Mouse (Mus musculus) kidney, embryonic 16.5 days (tissue): ENCODE measurements at regions not wholly inside any gene's neighbourhood (a gene's known extent, or its start where the extent isn't known, plus 50 kb on each side); places are given as distances from the start of the nearest gene placed in this dataset.

Experiments
- ATAC-seq: fragments of 200-750 bp; cut with Nextera tagmentation; 2 replicates; pipeline ENCODE4 v1.8.0; 2017; ENCODE audit warnings: moderate TSS enrichment; ENCODE audit not compliant: low FRiP score, low TSS enrichment
- H3K27ac ChIP-seq: fragments of 300-500 bp; sonication (generic); 2 replicates; pipeline ENCODE4 v1.5.1; 2014; ENCODE audit warnings: low read length
- H3K27me3 ChIP-seq: fragments of 300-500 bp; sonication (generic); 2 replicates; pipeline ENCODE4 v1.6.1; 2014; ENCODE audit warnings: low read length, control low read depth, mixed read lengths; ENCODE audit not compliant: insufficient read depth
- H3K36me3 ChIP-seq: fragments of 300-500 bp; sonication (generic); 2 replicates; pipeline ENCODE4 v1.6.1; 2014; ENCODE audit warnings: low read length, control low read depth, mixed read lengths; ENCODE audit not compliant: insufficient read depth
- H3K4me1 ChIP-seq: fragments of 300-500 bp; sonication (generic); 2 replicates; pipeline ENCODE4 v1.6.1; 2014; ENCODE audit warnings: low read length, control low read depth, mixed read lengths; ENCODE audit not compliant: insufficient read depth
- H3K4me2 ChIP-seq: fragments of 300-500 bp; sonication (generic); replicated peaks from 2 replicates; pipeline ENCODE4 v1.6.1; 2014; ENCODE audit warnings: low read depth, low read length
- H3K4me3 ChIP-seq: fragments of 300-500 bp; sonication (generic); 2 replicates; pipeline ENCODE4 v1.5.1; 2014; ENCODE audit warnings: mild to moderate bottlenecking, low read length
- H3K9ac ChIP-seq: fragments of 300-500 bp; sonication (generic); replicated peaks from 2 replicates; pipeline ENCODE4 v1.6.1; 2014; ENCODE audit warnings: low read length
- H3K9me3 ChIP-seq: fragments of 300-500 bp; sonication (generic); 2 replicates; pipeline ENCODE4 v1.6.1; 2016; ENCODE audit warnings: low read length, control low read depth
- WGBS: fragments of 180-500 bp; shearing (Covaris S2); extraction: QIAGEN DNeasy Blood & Tissue Kit; methylation state at CpG from one replicate; pipeline ENCODE4 v1.1.7; 2014; 5-methylcytosine and 5-hydroxymethylcytosine counted together

DNA sequence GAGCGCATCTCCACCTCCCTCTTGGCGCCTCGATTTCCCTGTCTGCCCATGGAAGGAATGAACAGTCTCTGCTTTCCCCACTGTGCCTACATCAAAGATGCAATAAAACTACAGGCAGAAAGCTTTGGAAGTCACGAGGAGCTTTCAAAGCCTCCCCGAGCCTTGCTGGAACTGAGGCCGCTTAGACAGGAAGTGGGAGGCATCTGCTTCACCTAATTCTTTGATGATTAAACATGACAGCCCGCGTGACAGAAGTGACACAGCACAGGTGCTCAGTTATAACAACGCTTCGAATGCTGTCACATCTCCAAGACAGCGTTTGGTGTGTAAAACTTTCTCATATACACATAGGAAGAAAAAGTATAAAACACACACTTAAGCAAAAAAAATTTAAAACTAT, 85.7 kb downstream of the Asb1 start:
- H3K27ac ChIP-seq, result no peak overlapping the region
- no peak overlapping the region for H3K4me3 ChIP-seq
- H3K9me3 ChIP-seq, result no peaks in the 10 kb centered on the region
- H3K27me3 ChIP-seq, result peaks cover 6% of the 10 kb centered on the region; the same call in 1 of the 2 replicates
- no peak for ATAC-seq
- no peak overlapping the region for H3K9ac ChIP-seq
- H3K4me2 ChIP-seq, result no peak overlapping the region
- 35% methylated on average over 11 of the region's 11 CpGs for WGBS
- H3K36me3 ChIP-seq, result no peaks in the 10 kb centered on the region
- peaks cover 12% of the 10 kb centered on the region; the same call in 1 of the 2 replicates for H3K4me1 ChIP-seq

DNA sequence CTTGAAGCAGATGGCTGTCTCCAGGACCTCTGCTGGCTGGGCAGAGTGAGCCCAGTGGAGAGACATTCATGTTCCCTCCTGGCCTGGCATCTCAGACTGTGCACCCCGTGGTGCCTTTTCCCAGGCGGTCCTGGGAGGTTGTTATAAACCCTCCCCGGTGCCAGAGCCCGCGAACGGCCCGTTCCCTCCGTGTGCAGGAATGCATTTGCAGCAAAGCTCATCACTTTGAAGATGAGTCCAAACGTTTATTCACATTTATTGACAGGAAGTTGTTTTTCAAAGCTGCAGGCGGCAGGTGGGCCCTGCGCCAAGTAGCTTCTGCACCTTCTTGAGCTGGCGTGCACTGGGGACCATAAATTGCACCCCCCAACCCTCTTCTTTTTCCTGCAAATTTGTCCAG, 89.9 kb downstream of the Asb1 start:
- no peak for ATAC-seq
- WGBS, result 33% methylated on average over 12 of the region's 12 CpGs
- peaks cover 12% of the 10 kb centered on the region; the same call in 1 of the 2 replicates for H3K27me3 ChIP-seq
- H3K4me2 ChIP-seq, result no peak overlapping the region
- no peak overlapping the region for H3K4me3 ChIP-seq
- no peaks in the 10 kb centered on the region for H3K9me3 ChIP-seq
- no peak overlapping the region for H3K27ac ChIP-seq
- no peak overlapping the region for H3K9ac ChIP-seq
- H3K4me1 ChIP-seq, result peaks cover 6% of the 10 kb centered on the region; the same call in 1 of the 2 replicates
- H3K36me3 ChIP-seq, result no peaks in the 10 kb centered on the region

- Histone ChIP-seq H3K36me3 (no peaks in the 10 kb centered on the region), H3K4me2 (no peak overlapping the region), H3K4me1 (peaks cover 6% of the 10 kb centered on the region; the same call in 1 of the 2 replicates), H3K9me3 (no peaks in the 10 kb centered on the region), H3K27ac (no peak overlapping the region), H3K27me3 (peaks cover 12% of the 10 kb centered on the region; the same call in 1 of the 2 replicates), H3K9ac (no peak overlapping the region), H3K4me3 (no peak overlapping the region)
- 66% methylated on average over 6 of the region's 6 CpGs for WGBS
- ATAC-seq, result no peak
Measured at GRCm38 (mm10) chr1:91630871-91631410, 90.6 kb downstream of the Asb1 start.

DNA sequence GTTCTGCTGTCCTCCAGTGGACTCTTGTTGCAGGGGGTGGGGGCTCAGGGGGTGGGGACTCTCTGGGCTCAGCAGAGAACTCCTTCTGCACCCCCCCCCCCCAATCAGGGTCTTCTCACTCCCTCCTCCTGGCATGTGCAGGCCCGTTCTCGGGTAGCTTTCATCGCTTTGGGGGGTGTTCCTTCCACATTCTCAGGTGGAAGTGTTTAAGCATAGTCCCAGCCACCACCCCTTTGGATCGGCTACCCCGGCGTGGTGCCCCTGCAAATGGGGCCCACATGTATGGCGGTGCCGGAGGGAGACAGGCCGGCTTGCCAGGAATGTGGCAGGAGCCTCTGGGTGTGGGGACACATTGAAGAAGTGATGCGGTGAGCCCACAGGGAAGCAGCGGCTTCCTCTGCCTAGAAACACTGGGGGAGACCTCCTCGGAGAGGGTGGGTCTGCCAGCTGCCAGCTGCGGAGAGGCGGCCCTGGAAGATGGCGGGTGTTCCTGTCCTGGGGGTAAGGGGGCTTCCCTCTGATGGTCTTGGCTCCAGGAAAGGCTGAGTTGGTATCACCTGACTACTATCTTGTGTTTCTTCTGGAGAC, 92.7 kb downstream of the Asb1 start:
- no peaks in the 10 kb centered on the region for H3K9me3 ChIP-seq
- no peak overlapping the region for H3K4me2 ChIP-seq
- no peak for ATAC-seq
- no peaks in the 10 kb centered on the region for H3K4me1 ChIP-seq
- WGBS, result 90% methylated on average over 15 of the region's 15 CpGs
- peaks cover 12% of the 10 kb centered on the region; the same call in 1 of the 2 replicates for H3K27me3 ChIP-seq
- no peaks in the 10 kb centered on the region for H3K36me3 ChIP-seq
- no peak overlapping the region for H3K9ac ChIP-seq
- H3K27ac ChIP-seq, result no peak overlapping the region
- H3K4me3 ChIP-seq, result no peak overlapping the region

DNA sequence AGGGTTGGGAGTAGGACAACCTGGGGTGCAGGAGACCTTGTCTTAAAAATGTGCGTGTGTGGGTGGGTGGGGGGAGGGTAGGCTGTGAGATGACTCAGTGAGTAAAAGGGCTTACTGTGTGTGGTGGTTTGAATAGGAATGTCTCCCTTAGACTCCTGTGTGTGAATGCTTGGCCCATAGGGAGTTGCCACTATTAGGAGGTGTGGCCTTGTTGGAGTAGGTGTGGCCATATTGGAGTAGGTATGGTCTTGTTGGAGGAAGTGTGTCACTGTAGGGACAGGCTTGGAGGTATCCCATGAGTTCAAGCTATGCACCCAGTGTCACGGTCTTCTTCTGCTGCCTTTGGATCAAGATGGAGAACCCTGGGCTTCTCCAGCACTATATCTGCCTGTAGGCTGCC, 96.2 kb downstream of the Asb1 start:
- no peaks in the 10 kb centered on the region for H3K9me3 ChIP-seq
- no peaks in the 10 kb centered on the region for H3K4me1 ChIP-seq
- no peak overlapping the region for H3K27ac ChIP-seq
- H3K4me2 ChIP-seq, result no peak overlapping the region
- no peak overlapping the region for H3K4me3 ChIP-seq
- no peak overlapping the region for H3K9ac ChIP-seq
- peaks cover 12% of the 10 kb centered on the region; the same call in 1 of the 2 replicates for H3K27me3 ChIP-seq
- 98% methylated on average over 2 of the region's 2 CpGs for WGBS
- no peaks in the 10 kb centered on the region for H3K36me3 ChIP-seq
- no peak for ATAC-seq

DNA sequence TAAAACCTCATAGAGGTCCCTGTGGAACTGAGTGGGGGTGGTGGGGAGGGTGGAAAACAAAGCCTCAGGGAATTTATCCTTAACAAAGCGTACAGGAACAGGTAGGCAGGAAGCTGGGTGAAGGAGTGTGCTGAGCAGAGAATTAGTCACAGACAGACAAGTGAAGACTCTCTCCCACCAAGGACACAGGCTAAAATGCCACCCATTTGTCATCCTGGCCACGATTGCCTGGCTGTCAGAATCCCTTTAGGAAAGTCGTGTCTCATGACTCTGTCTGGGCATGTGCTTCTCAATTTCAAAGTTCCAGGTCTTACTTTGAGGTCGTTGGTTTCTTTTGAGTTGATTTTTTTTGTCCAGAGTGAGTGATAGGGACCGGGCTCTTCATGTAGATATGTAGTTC, 100.2 kb downstream of the Asb1 start:
- ATAC-seq, result no peak
- 52% methylated on average over 5 of the region's 5 CpGs for WGBS

GRCm38 (mm10) chr1:91658991-91659441, 118.7 kb downstream of the Asb1 start:
- no peaks in the 10 kb centered on the region for H3K4me1 ChIP-seq
- no peak overlapping the region for H3K4me3 ChIP-seq
- no peaks in the 10 kb centered on the region for H3K36me3 ChIP-seq
- ATAC-seq, result no peak
- WGBS, result 76% methylated on average over 14 of the region's 15 CpGs
- no peak overlapping the region for H3K27ac ChIP-seq
- no peaks in the 10 kb centered on the region for H3K9me3 ChIP-seq
- H3K27me3 ChIP-seq, result no peaks in the 10 kb centered on the region
- no peak overlapping the region for H3K9ac ChIP-seq
- no peak overlapping the region for H3K4me2 ChIP-seq

More for the DNA sequence above, 100.2 kb downstream of the Asb1 start:
- Histone ChIP-seq H3K27me3 (no peaks in the 10 kb centered on the region), H3K36me3 (no peaks in the 10 kb centered on the region), H3K4me3 (no peak overlapping the region), H3K9ac (no peak overlapping the region), H3K4me2 (no peak overlapping the region), H3K27ac (no peak overlapping the region), H3K9me3 (no peaks in the 10 kb centered on the region), H3K4me1 (no peaks in the 10 kb centered on the region)

DNA sequence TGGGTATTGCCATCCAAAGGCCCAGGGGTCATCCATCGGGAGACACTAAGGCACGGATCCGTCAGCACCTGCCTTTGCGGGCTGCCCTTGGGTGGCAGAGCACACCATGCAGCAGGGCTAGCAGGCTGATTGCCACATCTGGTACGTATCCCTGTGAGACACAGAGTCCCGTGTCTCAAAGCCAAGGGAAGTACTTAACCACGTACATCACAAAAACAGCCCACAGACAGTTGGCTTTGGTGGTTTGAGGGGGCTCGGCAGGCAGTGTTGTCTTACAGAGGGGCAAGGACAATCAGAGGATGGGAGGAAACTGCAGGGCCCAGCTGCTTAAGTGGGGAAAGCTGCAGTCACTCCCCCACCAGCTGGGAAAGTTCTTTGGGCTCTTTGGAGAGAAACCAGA, 119.1 kb downstream of the Asb1 start:
- no peaks in the 10 kb centered on the region for H3K27me3 ChIP-seq
- no peak overlapping the region for H3K4me2 ChIP-seq
- no peak overlapping the region for H3K9ac ChIP-seq
- no peaks in the 10 kb centered on the region for H3K9me3 ChIP-seq
- no peak overlapping the region for H3K27ac ChIP-seq
- H3K4me3 ChIP-seq, result no peak overlapping the region
- no peaks in the 10 kb centered on the region for H3K4me1 ChIP-seq
- 70% methylated on average over 8 of the region's 8 CpGs for WGBS
- no peaks in the 10 kb centered on the region for H3K36me3 ChIP-seq
- ATAC-seq, result no peak

- Histone ChIP-seq H3K27me3 (no peaks in the 10 kb centered on the region), H3K9me3 (no peaks in the 10 kb centered on the region), H3K4me1 (no peaks in the 10 kb centered on the region), H3K9ac (no peak overlapping the region), H3K27ac (no peak overlapping the region), H3K4me3 (no peak overlapping the region), H3K4me2 (no peak overlapping the region), H3K36me3 (no peaks in the 10 kb centered on the region)
- 87% methylated on average over 2 of the region's 2 CpGs for WGBS
- no peak for ATAC-seq
Measured at GRCm38 (mm10) chr1:91663289-91663688, 122.9 kb downstream of the Asb1 start.

- Histone ChIP-seq H3K9ac (no peak overlapping the region), H3K4me3 (no peak overlapping the region), H3K36me3 (no peaks in the 10 kb centered on the region), H3K27ac (no peak overlapping the region), H3K4me1 (no peaks in the 10 kb centered on the region), H3K9me3 (no peaks in the 10 kb centered on the region), H3K27me3 (no peaks in the 10 kb centered on the region), H3K4me2 (no peak overlapping the region)
- 89% methylated on average over 12 of the region's 12 CpGs for WGBS
- ATAC-seq, result no peak
Measured at GRCm38 (mm10) chr1:91664622-91665021, 124.3 kb downstream of the Asb1 start.
